Mouse (Mus musculus) MEL (cell line): ENCODE data around the gene Gm49027.

Source experiments
- BHLHE40 ChIP-seq: IDR thresholded peaks from 2 replicates; pipeline ENCODE4 v1.6.1; 2012; ENCODE audit warnings: low read depth, mild to moderate bottlenecking, inconsistent platforms, low read length, improper control_type of control experiment, borderline replicate concordance
- CTCF ChIP-seq, 3 experiments: IDR thresholded peaks in 2 of 3; conservative IDR thresholded peaks in 1 of 3; 2 replicates each; pipeline ENCODE4 v1.5.1; 2011 to 2012; ENCODE audit warnings: low read length in 3 of 3, low read depth in 2 of 3, mild to moderate bottlenecking in 2 of 3, improper control_type of control experiment in 1 of 3, inconsistent platforms in 1 of 3, mixed read lengths in 1 of 3, moderate library complexity in 1 of 3; ENCODE audit not compliant: control insufficient read depth in 1 of 3, insufficient read depth in 1 of 3, poor library complexity in 1 of 3, severe bottlenecking in 1 of 3
- MAFK ChIP-seq: IDR thresholded peaks from 2 replicates; pipeline ENCODE4 v1.6.1; 2011; ENCODE audit warnings: low read depth, mild to moderate bottlenecking, low read length, improper control_type of control experiment, borderline replicate concordance
- SIN3A ChIP-seq: IDR thresholded peaks from 2 replicates; pipeline ENCODE4 v1.6.1; 2012; ENCODE audit warnings: low read length, improper control_type of control experiment, inconsistent platforms
- UBTF ChIP-seq: IDR thresholded peaks from 2 replicates; pipeline ENCODE4 v1.6.1; 2012; ENCODE audit warnings: low read depth, mild to moderate bottlenecking, inconsistent platforms, low read length, improper control_type of control experiment, moderate library complexity, borderline replicate concordance; ENCODE audit not compliant: insufficient read depth
- ZNF384 ChIP-seq: IDR thresholded peaks from 2 replicates; pipeline ENCODE4 v1.6.1; 2012; ENCODE audit warnings: low read depth, mild to moderate bottlenecking, inconsistent platforms, low read length, improper control_type of control experiment

DNA sequence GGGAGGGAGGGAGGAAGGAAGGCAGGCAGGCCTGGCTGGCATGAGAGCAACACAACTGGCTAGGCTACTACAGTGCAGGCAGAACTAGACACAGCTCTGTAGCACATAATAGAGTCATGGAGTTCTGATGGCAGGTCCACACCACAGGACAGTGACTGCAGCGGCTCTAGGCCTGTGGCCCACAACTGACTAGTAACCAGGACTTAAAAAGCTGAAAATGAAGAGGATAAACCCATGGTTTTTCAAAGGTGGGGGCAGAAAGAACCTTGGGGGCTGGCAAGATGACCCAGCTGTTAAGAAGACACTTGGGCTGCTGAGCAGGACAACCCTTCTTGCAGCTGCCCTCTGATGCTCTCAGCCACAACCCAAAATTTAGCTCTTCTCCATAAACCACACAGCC, 3.7 kb downstream of the Gm49027 start:
- TF ChIP-seq CTCF (IDR thresholded peaks at IDR 0.05 in 2 of 3, conservative IDR thresholded peaks at IDR 0.05 in 1 of 3; ENCODE audit: control insufficient read depth in 1 of 3, insufficient read depth in 1 of 3, low read depth in 2 of 3, low read length in 3 of 3, poor library complexity in 1 of 3, severe bottlenecking in 1 of 3) (no peak), SIN3A (no peak), BHLHE40 (no peak), MAFK (no peak), UBTF (no peak), ZNF384 (no peak)
